Mouse (Mus musculus): ENCODE data around the gene Atp1b3.

- TF ChIP-seq CTCF (IDR thresholded peaks at IDR 0.05; ENCODE audit: low read depth, low read length): no peak
- TF ChIP-seq POLR2A (IDR thresholded peaks at IDR 0.05; ENCODE audit: insufficient read depth, low read length): no peak
These were observed 48.7 kb upstream of the Atp1b3 start for GRCm38 (mm10) chr9:96412821-96413405.
